Mouse (Mus musculus) midbrain, postnatal 0 days (tissue): Measurements from ENCODE around the gene Irgm2. TPM values are rescaled to one million over a fixed set of nuclear protein-coding genes. Genes with fewer than 3 reads are reported as not detected.
"Not testable (repeated sequence)": the region's sequence is repeated elsewhere in the genome, so short reads cannot be mapped to it uniquely, and the experiment has no call there.

Source experiments
- ATAC-seq: fragments of 200-750 bp; cut with Nextera tagmentation; 2 replicates; pipeline ENCODE4 v1.8.0; 2017; ENCODE audit warnings: moderate number of reproducible peaks, mild to moderate bottlenecking, moderate TSS enrichment, moderate library complexity; ENCODE audit not compliant: low FRiP score
- DNase-seq: peaks from one replicate; pipeline ENCODE4 v3.0.0-alpha.2; 2015; ENCODE audit warnings: low spot score
- H3K27ac ChIP-seq: fragments of 300-500 bp; sonication (generic); 2 replicates; pipeline ENCODE4 v1.5.1; 2014; ENCODE audit warnings: low read depth, mild to moderate bottlenecking, low read length, mixed read lengths
- H3K27me3 ChIP-seq: fragments of 300-500 bp; sonication (generic); 2 replicates; pipeline ENCODE4 v1.6.1; 2014; ENCODE audit warnings: low read length, control low read depth, mixed read lengths; ENCODE audit not compliant: insufficient read depth
- H3K36me3 ChIP-seq: fragments of 300-500 bp; sonication (generic); 2 replicates; pipeline ENCODE4 v1.6.1; 2014; ENCODE audit warnings: low read length, control low read depth, mixed read lengths; ENCODE audit not compliant: insufficient read depth
- H3K4me1 ChIP-seq: fragments of 300-500 bp; sonication (generic); 2 replicates; pipeline ENCODE4 v1.6.1; 2014; ENCODE audit warnings: mild to moderate bottlenecking, control low read depth, antibody characterized with exemption, low read length, mixed read lengths; ENCODE audit not compliant: insufficient read depth
- H3K4me2 ChIP-seq: fragments of 300-500 bp; sonication (generic); 2 replicates; pipeline ENCODE4 v1.6.1; 2014; ENCODE audit warnings: low read depth, mild to moderate bottlenecking, low read length, mixed read lengths; ENCODE audit not compliant: poor library complexity, severe bottlenecking
- H3K4me3 ChIP-seq: fragments of 300-500 bp; sonication (generic); 2 replicates; pipeline ENCODE4 v1.5.1; 2014; ENCODE audit warnings: low read depth, mild to moderate bottlenecking, low read length, moderate library complexity
- H3K9ac ChIP-seq: fragments of 300-500 bp; sonication (generic); replicated peaks from 2 replicates; pipeline ENCODE4 v1.6.1; 2014; ENCODE audit warnings: mild to moderate bottlenecking, low read length, moderate library complexity, mixed read lengths; ENCODE audit not compliant: poor library complexity, severe bottlenecking
- H3K9me3 ChIP-seq: fragments of 300-500 bp; sonication (generic); 2 replicates; pipeline ENCODE4 v1.6.1; 2016; ENCODE audit warnings: low read length, control low read depth
- CTCF ChIP-seq: IDR thresholded peaks from 2 replicates; pipeline ENCODE4 v1.5.1; 2016; ENCODE audit warnings: antibody characterized with exemption, mild to moderate bottlenecking
- WGBS: fragments of 180-500 bp; shearing (Covaris S2); extraction: QIAGEN DNeasy Blood & Tissue Kit; methylation state at CpG from one replicate; pipeline ENCODE4 v1.1.7; 2014; 5-methylcytosine and 5-hydroxymethylcytosine counted together
- polyA plus RNA-seq: library from polyadenylated mRNA; unstranded; fragments of >200 nt; fragmentation: Nextera tagmentation; extraction: Ambion mirVana; gene quantifications from 2 replicates; pipeline ENCODE4 v1.2.1, GENCODE M21; 2015
- total RNA-seq: library from RNA; depleted of rRNA; stranded (reverse); fragments of >200 nt; gene quantifications from 2 replicates; pipeline ENCODE4 v1.2.3, GENCODE M21; 2014; rRNA removed

The Irgm2 gene
- total RNA-seq (0.77 and 2.1 TPM in 2 replicates), polyA plus RNA-seq (0.67 and 1.1 TPM in 2 replicates)

DNA sequence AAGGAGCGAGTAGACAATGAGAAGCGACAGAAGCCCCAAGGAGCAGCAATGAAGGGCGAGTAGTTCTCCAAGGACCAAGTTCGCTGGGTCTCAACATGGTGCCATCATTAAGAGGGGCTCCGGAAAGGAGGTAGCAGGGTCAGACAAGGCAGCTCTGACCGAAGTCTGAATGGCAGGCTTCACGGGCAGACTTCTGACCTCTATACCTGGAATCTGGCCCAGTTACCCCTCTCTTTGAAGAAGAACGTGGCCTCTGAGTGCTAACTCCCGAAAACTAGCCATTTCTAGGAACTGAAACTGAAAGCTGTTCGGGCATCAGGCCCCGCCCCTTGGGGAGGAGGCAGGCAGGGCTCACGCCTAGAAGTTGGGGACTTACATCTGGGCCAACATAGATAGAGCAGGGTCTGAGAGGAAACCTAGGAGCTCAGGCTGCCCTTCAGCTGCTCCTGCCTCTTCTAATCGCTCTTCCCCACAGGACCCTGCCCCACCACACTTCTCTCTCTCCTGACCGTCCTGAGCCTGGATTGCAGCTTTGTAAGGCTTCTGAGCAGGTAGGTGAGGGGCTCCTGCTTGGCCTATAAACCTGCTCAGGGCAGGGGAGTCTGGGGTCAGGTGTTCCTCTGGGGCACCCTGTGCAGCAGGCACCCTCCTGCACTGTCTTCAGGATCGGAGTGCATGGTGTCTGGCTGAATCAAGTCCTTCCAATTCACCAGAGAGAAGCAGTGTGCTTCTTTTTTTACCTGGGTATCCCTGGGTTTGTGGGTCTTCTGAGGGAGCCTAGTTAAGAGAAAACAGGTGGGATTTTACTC, at the start of gene Irgm2, which contains the start of gene Igtp:
Gene Irgm2, plus strand, starts transcription at position 390 of the 809 bp plus-strand sequence.
Gene Igtp, plus strand, starts transcription at position 328 of the 809 bp plus-strand sequence.
- peak; percentile 26 for DNase-seq
- Histone ChIP-seq H3K9ac (0 out of 2 replicates have a peak within 1 kb of the TSS, but pooled peaks have one; percentile 9), H3K4me2 (peak within 1 kb of the TSS; percentile 34), H3K4me3 (peak within 1 kb of the TSS; percentile 29)
- not testable (repeated sequence) for H3K4me1 ChIP-seq, H3K27ac ChIP-seq, H3K36me3 ChIP-seq, H3K27me3 ChIP-seq, ATAC-seq, H3K9me3 ChIP-seq
- WGBS = 10% methylated on average over 11 of the region's 15 CpGs

DNA sequence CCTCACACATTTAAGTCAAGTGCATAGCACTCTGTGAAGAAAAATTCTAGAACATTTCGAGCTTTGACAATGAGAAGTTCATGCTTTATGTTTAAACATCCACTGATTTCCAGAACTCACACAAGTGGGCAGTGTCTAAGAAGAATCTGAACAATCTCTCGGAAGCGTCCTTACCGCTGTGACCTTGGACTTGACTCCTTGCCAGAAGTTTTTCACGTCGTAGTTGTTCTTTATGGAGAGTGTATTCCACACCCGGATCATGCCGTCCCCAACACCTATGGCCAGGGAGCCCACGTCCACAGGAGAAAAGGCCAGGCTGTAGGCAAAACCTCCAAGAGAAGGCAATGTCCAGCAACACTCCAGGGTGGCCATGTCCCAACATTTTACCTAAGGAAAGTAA, 44.0 kb upstream of the Irgm2 start:
- Histone ChIP-seq H3K4me3 (no peak overlapping the region), H3K4me2 (no peak overlapping the region), H3K4me1 (no peaks in the 10 kb centered on the region), H3K36me3 (peaks cover 59% of the 10 kb centered on the region), H3K9ac (no peak overlapping the region), H3K9me3 (no peaks in the 10 kb centered on the region), H3K27ac (no peak overlapping the region), H3K27me3 (no peaks in the 10 kb centered on the region)
- 96% methylated on average over 9 of the region's 9 CpGs for WGBS
- DNase-seq = no peak
- no peak for TF ChIP-seq CTCF
- no peak for ATAC-seq

DNA sequence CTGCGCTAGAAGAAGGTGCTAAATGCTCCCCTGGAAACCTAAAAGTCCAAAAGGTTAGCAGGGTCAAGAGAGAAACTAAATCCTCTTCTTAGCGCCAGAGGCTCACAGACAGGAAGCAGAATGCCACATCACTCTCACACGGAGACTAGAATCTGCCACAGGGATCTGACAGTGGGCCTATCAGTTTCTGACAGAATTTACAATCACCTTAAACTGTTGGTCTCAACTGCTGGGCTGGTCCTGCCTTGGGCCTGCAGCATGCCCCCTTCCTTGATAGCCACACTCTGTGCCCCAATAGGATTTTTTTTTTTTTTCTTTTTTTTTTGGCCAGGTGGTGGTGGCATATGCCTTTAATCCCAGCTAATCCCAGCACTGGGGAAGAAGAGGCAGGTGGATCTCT, 42.5 kb upstream of the Irgm2 start:
- ATAC-seq = no peak
- TF ChIP-seq CTCF = no peak
- Histone ChIP-seq H3K9ac (no peak overlapping the region), H3K4me1 (no peaks in the 10 kb centered on the region), H3K4me2 (no peak overlapping the region), H3K27me3 (no peaks in the 10 kb centered on the region), H3K4me3 (no peak overlapping the region), H3K27ac (no peak overlapping the region), H3K9me3 (no peaks in the 10 kb centered on the region), H3K36me3 (peaks cover 48% of the 10 kb centered on the region)
- no peak for DNase-seq
- 87% methylated on average over 3 of the region's 3 CpGs for WGBS

DNA sequence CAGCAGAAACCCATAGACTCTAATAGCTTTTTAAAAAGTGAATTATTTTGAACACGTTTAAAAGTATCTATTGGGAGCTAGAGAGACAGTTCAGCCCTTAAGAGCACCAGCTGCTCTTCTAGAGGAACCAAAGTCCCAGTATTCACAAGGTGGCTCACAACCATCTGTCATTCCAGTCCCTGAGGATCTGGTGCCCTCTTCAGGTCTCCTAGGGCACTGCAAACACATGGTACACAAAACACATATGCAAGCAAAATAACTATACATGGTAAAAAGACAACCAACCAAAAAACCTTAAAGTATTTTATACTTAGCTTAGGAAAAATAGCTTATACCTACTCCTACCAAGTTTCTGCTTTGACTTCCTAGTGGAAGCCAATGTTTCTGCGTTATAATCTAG, 34.3 kb upstream of the Irgm2 start:
- Histone ChIP-seq H3K4me2 (no peak overlapping the region), H3K27me3 (no peaks in the 10 kb centered on the region), H3K9me3 (no peaks in the 10 kb centered on the region), H3K27ac (no peak overlapping the region), H3K9ac (no peak overlapping the region), H3K4me3 (no peak overlapping the region), H3K4me1 (no peaks in the 10 kb centered on the region), H3K36me3 (peaks cover 18% of the 10 kb centered on the region; the same call in 1 of the 2 replicates)
- 96% methylated on average over 2 of the region's 2 CpGs for WGBS
- no peak for DNase-seq
- ATAC-seq = no peak
- peak; percentile 41 for TF ChIP-seq CTCF

DNA sequence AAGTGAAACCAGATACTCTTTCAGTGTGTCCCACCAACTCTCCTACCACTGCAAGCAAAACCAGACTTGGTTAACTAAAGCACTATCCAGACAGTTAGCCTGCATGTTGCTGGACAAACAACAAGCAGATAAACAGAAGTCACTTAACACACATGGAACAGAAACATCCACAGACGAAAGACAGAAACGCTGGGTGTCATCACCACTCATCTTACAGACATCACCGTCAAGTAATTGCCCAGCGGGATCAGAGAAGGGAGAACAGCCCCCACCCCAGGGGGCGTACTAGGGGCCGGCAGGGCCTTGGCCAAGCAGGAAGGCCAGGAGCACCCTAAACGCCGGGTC, 31.6 kb upstream of the Irgm2 start:
- ATAC-seq = no peak
- 0 out of 2 replicates have a peak, but pooled peaks have one; percentile 20 for TF ChIP-seq CTCF

More for the DNA sequence above, 31.6 kb upstream of the Irgm2 start:
- Histone ChIP-seq H3K9me3 (no peaks in the 10 kb centered on the region), H3K4me1 (no peaks in the 10 kb centered on the region), H3K4me2 (peak overlapping the region; percentile 75), H3K27me3 (no peaks in the 10 kb centered on the region), H3K9ac (peak overlapping the region; percentile 65), H3K36me3 (peaks cover 18% of the 10 kb centered on the region; the same call in 1 of the 2 replicates), H3K27ac (peak overlapping the region; percentile 51; the same call in 1 of the 2 replicates), H3K4me3 (peak overlapping the region; percentile 91)
- no peak for DNase-seq
- 0% methylated on average over 7 of the region's 8 CpGs for WGBS
